Mouse (Mus musculus): ENCODE measurements around the gene Pkmyt1.
"Not testable (repeated sequence)": the region's sequence is repeated elsewhere in the genome, so short reads cannot be mapped to it uniquely, and the experiment has no call there.

Gene Pkmyt1

GRCm38 (mm10) chr17:23748026-23748425 lies 21.9 kb downstream of the Pkmyt1 start:
- DNase-seq (ENCODE audit: low spot score): no peak

- DNase-seq (ENCODE audit: low spot score): peak; percentile 90
These were observed 22.7 kb downstream of the Pkmyt1 start for GRCm38 (mm10) chr17:23748631-23749391.

- DNase-seq (ENCODE audit: low spot score): no peak
These were observed 23.5 kb downstream of the Pkmyt1 start for GRCm38 (mm10) chr17:23749400-23750191.

- DNase-seq (ENCODE audit: low spot score): no peak
These were observed 29.6 kb downstream of the Pkmyt1 start for GRCm38 (mm10) chr17:23755689-23756088.

GRCm38 (mm10) chr17:23757581-23757980 lies 31.4 kb downstream of the Pkmyt1 start:
- DNase-seq (ENCODE audit: low spot score): no peak

- DNase-seq (ENCODE audit: low spot score): no peak
These were observed 32.7 kb downstream of the Pkmyt1 start for GRCm38 (mm10) chr17:23758801-23759200.

GRCm38 (mm10) chr17:23760231-23760630 lies 34.1 kb downstream of the Pkmyt1 start:
- no peak for DNase-seq (ENCODE audit: low spot score)

GRCm38 (mm10) chr17:23761155-23761554 lies 35.0 kb downstream of the Pkmyt1 start:
- DNase-seq (ENCODE audit: low spot score): no peak

- no peak for DNase-seq (ENCODE audit: low spot score)
These were observed 36.8 kb downstream of the Pkmyt1 start for GRCm38 (mm10) chr17:23762976-23763375.

- DNase-seq (ENCODE audit: low spot score): peak; percentile 20
These were observed 44.4 kb downstream of the Pkmyt1 start for GRCm38 (mm10) chr17:23770493-23770892.

- DNase-seq (ENCODE audit: low spot score): peak; percentile 69
These were observed 44.8 kb downstream of the Pkmyt1 start for GRCm38 (mm10) chr17:23770896-23771283.

GRCm38 (mm10) chr17:23771284-23772218 lies 45.4 kb downstream of the Pkmyt1 start, which contains the start of gene Flywch1:
Flywch1 (minus strand) TSS chr17:23771602.
- DNase-seq (ENCODE audit: low spot score): peak; percentile 99

GRCm38 (mm10) chr17:23772219-23772556 lies 46.1 kb downstream of the Pkmyt1 start:
- not testable (repeated sequence) for DNase-seq (ENCODE audit: low spot score)

- no peak for DNase-seq (ENCODE audit: low spot score)
These were observed 47.5 kb downstream of the Pkmyt1 start for GRCm38 (mm10) chr17:23773676-23774075.

GRCm38 (mm10) chr17:23774090-23774489 lies 48.0 kb downstream of the Pkmyt1 start:
- DNase-seq (ENCODE audit: low spot score): no peak

GRCm38 (mm10) chr17:23776216-23776615 lies 50.1 kb downstream of the Pkmyt1 start:
- DNase-seq (ENCODE audit: low spot score): no peak

- DNase-seq (ENCODE audit: low spot score): no peak
These were observed 51.0 kb downstream of the Pkmyt1 start for GRCm38 (mm10) chr17:23777141-23777540.

- DNase-seq (ENCODE audit: low spot score): no peak
These were observed 52.3 kb downstream of the Pkmyt1 start for GRCm38 (mm10) chr17:23778447-23778846.

- DNase-seq (ENCODE audit: low spot score): no peak
These were observed 57.2 kb downstream of the Pkmyt1 start for GRCm38 (mm10) chr17:23783352-23783751.

GRCm38 (mm10) chr17:23785561-23786471 lies 59.7 kb downstream of the Pkmyt1 start, which contains the start of gene Flywch2:
Flywch2 (minus strand) TSS chr17:23786081.
- DNase-seq (ENCODE audit: low spot score): peak; percentile 57

All from MN1 (cell line).